Mouse (Mus musculus): ENCODE results near the gene Spaca7.

The Spaca7 gene

DNA sequence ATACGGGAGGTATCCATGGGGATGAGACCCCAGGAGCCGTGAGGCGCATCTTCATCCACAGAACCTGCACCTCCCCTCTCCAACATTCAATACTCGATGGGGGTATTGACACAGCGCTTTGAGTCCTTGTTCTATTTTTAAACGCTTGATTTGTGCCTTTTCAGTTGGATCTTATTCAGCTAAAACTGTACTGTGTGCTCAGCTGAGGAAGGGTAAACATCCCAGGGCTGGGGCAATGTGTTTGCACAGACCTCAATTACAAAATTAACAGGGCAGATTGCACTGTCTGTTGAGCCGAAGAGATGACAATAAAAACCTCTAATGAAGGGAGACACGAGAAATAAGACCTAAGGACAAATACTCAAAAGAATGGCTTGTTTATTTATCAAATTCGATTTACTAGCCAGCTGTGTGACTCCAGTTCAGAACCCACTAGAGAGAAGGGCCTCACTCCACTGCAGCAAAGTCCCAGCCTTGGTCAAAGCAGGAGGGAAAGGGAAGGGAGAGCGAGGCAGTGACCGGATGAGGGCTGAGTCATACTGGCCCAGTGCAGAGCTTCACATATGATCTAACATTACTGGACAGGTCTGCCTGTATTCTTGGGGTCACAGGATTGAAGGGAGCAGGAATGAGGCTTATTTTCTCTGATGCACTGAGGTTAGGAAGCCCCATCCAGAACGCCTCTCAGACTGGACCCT, 37.1 kb downstream of the Spaca7 start:
- DNase-seq (ENCODE audit: low spot score), result peak; percentile 3

DNA sequence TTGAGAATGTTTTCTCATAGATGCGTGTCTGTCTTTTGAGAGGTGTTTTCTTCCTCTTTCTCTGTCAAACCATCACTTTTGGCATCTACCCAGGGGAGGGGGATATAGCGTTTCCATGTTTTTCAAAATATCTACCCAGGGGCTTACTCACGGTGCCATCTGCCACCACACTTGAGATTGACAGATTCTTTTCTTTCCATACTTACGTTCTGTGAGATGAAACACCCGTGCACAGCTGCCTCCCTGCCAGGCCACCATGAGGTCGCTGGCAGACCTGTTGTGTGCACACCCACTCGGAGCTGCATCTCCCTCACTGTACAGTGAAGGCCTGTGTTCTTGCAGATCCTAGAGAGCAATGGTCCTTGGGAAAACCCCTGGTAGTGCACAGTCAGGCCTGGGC, 40.4 kb downstream of the Spaca7 start:
- DNase-seq (ENCODE audit: low spot score), result no peak

DNA sequence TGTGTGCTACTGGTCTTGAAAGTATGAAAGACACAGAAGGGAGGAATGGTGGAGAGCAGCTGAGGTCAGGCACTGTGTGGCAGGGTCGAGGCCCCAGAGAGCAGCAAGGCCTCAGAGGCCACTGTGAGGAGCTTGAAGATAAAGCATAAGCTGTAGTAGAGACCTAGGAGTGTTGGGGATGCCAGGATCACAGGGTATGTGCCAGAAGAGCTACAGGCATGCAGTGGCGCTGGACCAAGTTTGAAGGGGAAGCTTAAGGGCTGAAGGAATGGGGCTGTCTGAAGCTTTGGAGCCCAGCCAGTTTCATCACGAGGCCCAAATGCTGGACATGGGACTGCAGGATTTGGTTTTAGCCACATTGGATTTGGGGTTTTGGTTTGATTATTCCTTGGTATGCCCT, 44.5 kb downstream of the Spaca7 start:
- DNase-seq (ENCODE audit: low spot score), result peak; percentile 16

DNA sequence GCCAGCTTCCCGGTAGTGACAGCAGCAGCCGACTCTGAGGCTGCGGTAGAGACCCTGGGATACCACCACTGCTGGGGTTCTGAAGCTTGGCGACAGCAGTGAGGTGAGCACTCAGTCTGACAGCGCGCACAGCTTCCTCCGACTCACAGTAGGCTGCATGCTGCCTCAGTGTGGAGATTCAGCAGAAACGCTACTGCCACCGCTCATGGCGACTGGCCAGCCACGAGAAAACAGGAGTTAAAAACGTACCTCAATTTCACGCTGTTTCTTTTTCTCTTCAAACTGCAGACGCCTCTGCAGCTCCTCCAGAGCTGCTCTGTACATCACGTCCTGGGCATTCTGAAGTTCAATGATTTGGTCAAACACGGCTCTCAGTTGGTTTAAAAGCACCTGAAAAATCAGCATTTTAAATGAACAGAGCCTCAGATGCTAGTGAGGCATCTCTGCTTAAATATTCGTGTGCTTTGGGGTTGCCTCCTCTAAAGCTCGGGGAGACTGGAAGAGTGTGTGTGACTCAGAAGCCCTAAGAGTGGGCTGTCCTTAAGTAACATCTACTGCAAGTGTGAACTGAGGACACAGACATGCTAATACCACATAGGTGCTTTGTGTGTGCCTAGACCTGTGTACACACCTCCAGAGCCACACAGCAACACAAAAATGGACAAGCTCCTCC, 48.9 kb downstream of the Spaca7 start:
- DNase-seq (ENCODE audit: low spot score), result no peak

DNA sequence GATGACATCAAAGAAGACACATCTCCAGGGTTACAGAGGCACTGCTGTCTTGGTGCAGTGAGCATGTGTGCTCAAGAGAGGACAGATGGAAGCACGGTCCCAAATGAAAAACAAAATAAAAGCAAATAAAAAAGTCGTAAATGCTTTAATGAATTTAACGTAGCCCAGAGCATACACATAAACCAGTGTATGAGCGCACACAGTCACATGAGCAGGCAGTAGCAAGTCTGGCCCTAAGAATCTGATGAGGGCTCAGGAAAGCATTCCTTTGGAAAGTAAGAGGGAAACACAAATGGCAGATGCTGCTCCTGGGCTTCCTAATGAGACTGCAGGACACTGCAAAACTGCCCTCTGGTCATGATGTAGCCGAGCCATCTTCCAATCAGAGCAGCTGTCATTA, 53.1 kb downstream of the Spaca7 start:
- no peak for DNase-seq (ENCODE audit: low spot score)

DNA sequence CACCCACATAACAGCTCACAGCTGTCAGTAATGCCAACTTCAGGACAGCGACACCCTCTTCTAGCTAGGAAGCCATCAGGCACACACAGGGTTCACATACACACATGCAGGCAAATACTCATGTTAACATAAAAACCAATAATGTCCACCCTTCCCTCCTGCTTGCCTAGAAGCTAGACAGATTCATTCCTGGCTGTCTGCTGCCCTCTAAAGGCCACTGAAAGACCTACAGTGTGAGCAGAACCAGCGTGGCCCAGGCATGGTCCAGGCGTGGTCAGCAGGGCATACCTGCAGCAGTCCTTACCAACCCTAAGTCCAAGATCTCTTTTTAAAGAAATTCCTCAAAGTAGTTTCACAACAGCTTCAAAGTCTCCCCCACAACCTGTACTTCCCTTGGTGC, 56.2 kb downstream of the Spaca7 start:
- peak; percentile 65 for DNase-seq (ENCODE audit: low spot score)

DNA sequence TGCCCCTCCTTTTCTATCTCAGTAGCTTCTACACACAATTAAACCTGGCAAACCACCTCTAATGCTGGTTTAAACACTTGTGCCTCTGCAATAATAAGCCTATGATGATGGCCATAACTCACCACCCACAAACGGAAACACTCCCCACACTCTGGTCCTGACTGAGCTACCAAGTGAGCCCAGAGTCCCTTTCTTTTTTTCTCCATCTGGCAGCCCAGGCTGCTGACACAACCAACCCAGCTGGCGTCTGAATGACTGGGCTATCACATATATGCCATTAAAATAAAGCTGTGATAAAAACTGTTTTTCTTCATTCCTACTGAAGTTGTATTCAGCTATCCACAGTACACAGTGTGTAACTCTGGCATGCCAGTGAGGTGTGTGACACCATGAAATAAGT, 62.5 kb downstream of the Spaca7 start:
- no peak for DNase-seq (ENCODE audit: low spot score)

DNA sequence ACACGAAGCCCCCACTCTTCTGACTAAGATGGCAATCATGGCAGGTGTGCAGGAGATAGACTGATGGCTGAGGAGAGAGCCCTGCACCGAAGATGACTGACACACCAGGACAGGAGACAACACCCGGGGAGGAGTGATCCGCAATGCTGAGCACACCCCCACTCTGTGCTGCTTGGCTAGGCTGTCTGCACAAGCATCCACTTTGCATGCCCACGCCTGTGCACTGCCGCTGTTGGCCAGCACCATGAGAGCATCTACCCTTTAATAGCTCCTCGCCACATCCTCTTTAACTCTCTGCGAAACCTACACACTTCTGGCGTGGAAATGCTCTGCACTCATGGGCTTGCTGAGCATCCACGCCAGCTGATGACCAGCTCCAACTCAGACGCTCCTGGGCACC, 65.6 kb downstream of the Spaca7 start:
- DNase-seq (ENCODE audit: low spot score), result no peak

DNA sequence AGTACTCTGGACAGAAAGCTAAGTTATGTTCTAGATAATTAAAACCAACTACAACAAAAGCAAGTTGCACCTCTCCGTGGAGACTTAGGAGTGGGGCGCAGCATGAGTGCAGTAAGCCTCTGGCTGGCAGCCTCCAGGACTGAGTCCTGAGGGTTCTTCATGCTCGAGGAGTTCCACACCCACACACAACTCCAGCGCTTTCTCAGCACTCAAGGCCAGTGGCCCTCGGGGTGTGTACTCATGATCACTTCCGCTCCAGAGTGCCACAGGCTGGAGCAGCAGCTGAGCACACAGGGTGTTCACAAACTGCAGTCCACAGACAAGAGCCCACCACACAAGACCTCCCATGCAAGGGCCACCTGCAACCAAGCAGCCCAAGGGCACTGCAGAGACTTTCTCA, 68.7 kb downstream of the Spaca7 start:
- DNase-seq (ENCODE audit: low spot score), result peak; percentile 28

DNA sequence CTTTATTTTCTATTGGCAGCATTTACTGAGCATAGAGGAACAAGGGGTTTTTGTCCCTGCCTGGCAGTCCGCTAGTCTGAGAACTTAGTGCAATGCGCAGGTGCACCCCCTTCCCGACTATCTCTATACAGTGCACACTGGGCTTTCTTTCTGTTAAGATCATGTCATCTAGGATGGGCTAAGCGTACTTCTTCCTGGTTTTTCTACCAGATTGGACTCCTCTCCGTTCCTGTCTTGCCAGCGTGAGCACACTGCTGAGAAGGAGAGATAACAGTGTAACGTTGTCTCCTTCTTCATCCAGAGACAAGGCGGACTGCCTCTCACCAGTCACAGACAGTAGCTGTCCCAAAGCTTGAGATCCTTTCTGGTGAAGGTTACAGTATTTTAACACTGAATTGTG, 71.5 kb downstream of the Spaca7 start:
- DNase-seq (ENCODE audit: low spot score), result no peak

DNA sequence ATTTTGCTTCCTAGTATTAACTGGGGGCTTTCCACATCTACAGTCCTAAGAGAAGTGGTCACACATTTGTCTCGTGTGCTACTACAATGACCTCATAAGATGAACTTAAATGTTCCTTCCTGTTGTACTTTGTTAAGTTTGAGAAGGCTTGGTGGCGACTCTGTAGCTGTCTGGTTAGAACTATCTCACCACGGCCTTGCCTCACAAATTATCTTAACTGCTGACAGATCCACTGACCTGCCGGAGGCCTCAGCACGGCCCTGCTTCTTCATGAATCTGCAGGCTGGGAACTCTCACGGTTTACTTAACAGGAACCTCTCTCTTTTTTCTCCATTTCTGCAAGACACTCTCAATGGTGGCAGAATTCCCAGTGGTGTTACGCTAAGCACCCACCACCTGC, 72.1 kb downstream of the Spaca7 start:
- DNase-seq (ENCODE audit: low spot score), result no peak

DNA sequence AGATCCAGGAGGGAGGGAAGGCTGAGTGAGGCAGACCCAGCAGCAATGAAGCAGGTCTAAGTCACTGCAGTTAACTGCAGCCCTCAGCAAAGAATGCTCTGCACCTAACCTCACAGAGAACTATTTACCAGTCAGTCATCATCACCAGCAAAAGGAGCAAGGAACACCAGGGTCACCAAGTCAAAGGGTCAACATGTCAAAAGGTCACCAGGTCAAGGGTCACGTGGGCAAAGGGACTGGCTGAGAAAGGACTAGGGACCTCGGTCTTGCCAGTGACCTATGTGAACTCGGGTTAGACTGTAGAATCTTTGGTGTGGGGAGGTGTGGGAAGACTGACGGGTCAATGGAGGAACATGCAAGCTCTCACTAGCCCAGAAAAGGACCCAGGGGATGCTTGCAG, 73.7 kb downstream of the Spaca7 start:
- DNase-seq (ENCODE audit: low spot score), result no peak

DNA sequence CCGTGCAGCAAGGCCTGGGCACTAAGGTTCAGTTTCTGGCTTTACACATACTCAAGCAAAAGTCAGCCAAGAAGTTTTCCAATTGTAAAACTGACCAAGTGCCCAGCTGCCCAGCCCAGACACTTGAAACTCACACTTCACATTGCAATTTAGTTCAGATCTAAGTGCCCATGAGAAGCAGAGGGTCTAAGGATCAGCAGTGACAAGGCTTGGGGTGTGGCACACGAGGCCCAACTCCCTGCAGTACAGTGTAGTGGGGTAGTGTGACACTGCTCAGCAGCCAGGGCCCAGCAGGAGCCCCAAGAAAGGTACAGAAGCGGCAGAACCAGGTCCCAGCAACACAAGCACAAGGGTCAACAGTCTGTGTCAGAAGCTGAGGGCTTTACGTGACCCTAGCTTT, 76.1 kb downstream of the Spaca7 start:
- DNase-seq (ENCODE audit: low spot score), result peak; percentile 22
